24 mouse cellular contexts compared by ENCODE assay signal in genomic region chr9:99854486-99854885, GRCm38 (mm10). TPM values are rescaled to one million over a fixed set of nuclear protein-coding genes. Genes with fewer than 3 reads are reported as not detected.
DNase-seq lines count a peak whose midpoint lies in the region; ATAC-seq lines count a peak whose summit lies in the region.
"Had no signal": no experiment of that assay in that cellular context is flagged by ENCODE, and none has a peak within 500 bp of the region (broad histone marks: within the 10 kb centered on the region; RNA-seq: fewer than 3 reads in every experiment).

No protein-coding gene starts in this region.

- H3K4me2 ChIP-seq in midbrain, embryonic 11.5 days, result no peak overlapping the region
- H3K4me2 ChIP-seq in midbrain, embryonic 14.5 days (ENCODE audit: low read length), result no peak overlapping the region

- intact Hi-C loops in heart, postnatal 36 days (cut with DNase I), result no loop called here

- H3K4me1 ChIP-seq in midbrain, embryonic 11.5 days (ENCODE audit: control insufficient read depth, insufficient read depth, low read length), result no peaks in the 10 kb centered on the region
- H3K4me1 ChIP-seq in midbrain, embryonic 14.5 days (ENCODE audit: control insufficient read depth, insufficient read depth, low read length), result no peaks in the 10 kb centered on the region

- no peak overlapping the region for H3K4me3 ChIP-seq in midbrain, embryonic 11.5 days (ENCODE audit: low read depth, low read length)
- H3K4me3 ChIP-seq in midbrain, embryonic 14.5 days (replicated peaks; ENCODE audit: low read depth, low read length), result no peak overlapping the region

- no peak overlapping the region for H3K27ac ChIP-seq in midbrain, embryonic 11.5 days (ENCODE audit: low read depth, low read length)
- no peak overlapping the region for H3K27ac ChIP-seq in midbrain, embryonic 14.5 days (replicated peaks; ENCODE audit: low read depth, low read length)

- WGBS in midbrain, embryonic 11.5 days, result 88% methylated on average over 2 of the region's 2 CpGs
- WGBS in midbrain, embryonic 14.5 days, result 98% methylated on average over 2 of the region's 2 CpGs

- DNase-seq in heart, adult 11 months, result peak; percentile 57
- DNase-seq in heart, postnatal 36 days, result no peak
- peak; percentile 79 for DNase-seq in midbrain, embryonic 11.5 days (ENCODE audit: low spot score, missing footprints)
- DNase-seq in midbrain, embryonic 14.5 days, result no peak
- DNase-seq: adrenal gland, adult 2 months; adrenal gland, adult 8-10 months; adrenal gland, postnatal 10 days; adrenal gland, postnatal 14 days; adrenal gland, postnatal 25 days; adrenal gland, postnatal 36 days; B cell, adult 2 months; cerebellum, adult 11 months; cerebellum, adult 11-12 months; cerebellum, adult 18-20 months had no signal

- H3K27me3 ChIP-seq in midbrain, embryonic 11.5 days (ENCODE audit: control insufficient read depth, insufficient read depth, low read length), result no peaks in the 10 kb centered on the region
- H3K27me3 ChIP-seq in midbrain, embryonic 14.5 days (ENCODE audit: control insufficient read depth, insufficient read depth, low read length), result no peaks in the 10 kb centered on the region
- H3K27me3 ChIP-seq: CH12.LX had no signal

- H3K9ac ChIP-seq in midbrain, embryonic 11.5 days (ENCODE audit: low read length), result no peak overlapping the region
- no peak overlapping the region for H3K9ac ChIP-seq in midbrain, embryonic 14.5 days (replicated peaks; ENCODE audit: low read length)

- no peaks in the 10 kb centered on the region for H3K36me3 ChIP-seq in midbrain, embryonic 11.5 days (ENCODE audit: control insufficient read depth, insufficient read depth, low read length)
- no peaks in the 10 kb centered on the region for H3K36me3 ChIP-seq in midbrain, embryonic 14.5 days (ENCODE audit: control insufficient read depth, insufficient read depth, low read length)
- H3K36me3 ChIP-seq: G1E had no signal

- ATAC-seq in midbrain, embryonic 11.5 days (ENCODE audit: low FRiP score), result no peak
- no peak for ATAC-seq in midbrain, embryonic 14.5 days (ENCODE audit: low FRiP score, low TSS enrichment)
- ATAC-seq: activated CD4-positive, CD25-positive, alpha-beta regulatory T cell, adult 4 months; CD4-positive, CD25-positive, alpha-beta regulatory T cell, adult 4 months; Patski had no signal

- H3K9me3 ChIP-seq in midbrain, embryonic 11.5 days (ENCODE audit: control insufficient read depth, low read length), result no peaks in the 10 kb centered on the region
- no peaks in the 10 kb centered on the region for H3K9me3 ChIP-seq in midbrain, embryonic 14.5 days (ENCODE audit: control insufficient read depth, low read length)

RNA-seq across cellular contexts. Expression of gene Sox14, which starts 21.5 kb away (rescaled TPM):
- not detected for total RNA-seq in heart, postnatal 36 days (2021)
- 12.4 and 14.0 TPM in 2 replicates for polyA plus RNA-seq in midbrain, embryonic 11.5 days (2014; fragmentation: Nextera tagmentation; extraction: Ambion mirVana)
- polyA plus RNA-seq in midbrain, embryonic 14.5 days (2014; fragmentation: Nextera tagmentation; extraction: Ambion mirVana), result 94.9 TPM in 2 replicates
- total RNA-seq: adrenal gland, adult 18-20 months; adrenal gland, adult 2 months; adrenal gland, adult 8-10 months; adrenal gland, postnatal 10 days; adrenal gland, postnatal 14 days; adrenal gland, postnatal 25 days; adrenal gland, postnatal 36 days; adrenal gland, postnatal 4 days; CH12.LX; ES-E14; MEL had no signal
- polyA plus RNA-seq: activated CD4-positive, CD25-positive, alpha-beta regulatory T cell, adult 4 months; adrenal gland, adult 2 months; C2C12; CD4-positive, CD25-positive, alpha-beta regulatory T cell, adult 4 months; G1E; Patski had no signal

Comparison
In these comparisons a context has a peak if more than half of its experiments do, and no peak if none do; other contexts are left out.
1. DNase-seq: peak in heart, adult 11 months (single experiment) and midbrain, embryonic 11.5 days (single experiment); none in heart, postnatal 36 days (0 of 2) and midbrain, embryonic 14.5 days (single experiment).